Mouse (Mus musculus) cerebellum, adult 2 months (tissue): ENCODE data around the gene Gsap.

ENCODE experiments used
- CTCF ChIP-seq: fragments of 200-500 bp; IDR thresholded peaks from 2 replicates; pipeline ENCODE4 v1.5.1; 2011; ENCODE audit warnings: low read depth, mild to moderate bottlenecking, control low read depth, low read length, moderate library complexity, borderline replicate concordance; ENCODE audit not compliant: insufficient read depth
- POLR2A ChIP-seq: fragments of 200-500 bp; IDR thresholded peaks from 2 replicates; pipeline ENCODE4 v1.6.1; 2011; ENCODE audit warnings: low read length, control low read depth, borderline replicate concordance; ENCODE audit not compliant: insufficient read depth

GRCm38 (mm10) chr5:21264352-21265021 is 78.4 kb downstream of the Gsap start:
- TF ChIP-seq CTCF, result no peak
- no peak for TF ChIP-seq POLR2A
